Mouse (Mus musculus) embryonic fibroblast, embryonic 13.5 days (primary cell): ENCODE measurements around the gene Cnnm4.

Source experiments
- CTCF ChIP-seq: IDR thresholded peaks from 2 replicates; pipeline ENCODE4 v1.5.1; 2011; ENCODE audit warnings: mild to moderate bottlenecking, control low read depth, low read length, moderate library complexity, borderline replicate concordance; ENCODE audit not compliant: insufficient read depth
- POLR2A ChIP-seq: IDR thresholded peaks from 2 replicates; pipeline ENCODE4 v1.6.1; 2011; ENCODE audit warnings: low read depth, mild to moderate bottlenecking, control low read depth, low read length, moderate library complexity

GRCm38 (mm10) chr1:36458169-36458568, 13.3 kb upstream of the Cnnm4 start:
- TF ChIP-seq CTCF (no peak), POLR2A (no peak)
